Mouse (Mus musculus) neural tube, embryonic 12.5 days (tissue): ENCODE results near the gene Erbb3. TPM values are rescaled to one million over a fixed set of nuclear protein-coding genes. Genes with fewer than 3 reads are reported as not detected.
"Not testable (repeated sequence)": the region's sequence is repeated elsewhere in the genome, so short reads cannot be mapped to it uniquely, and the experiment has no call there.

ENCODE experiments used
- ATAC-seq: fragments of 200-750 bp; cut with Nextera tagmentation; 2 replicates; pipeline ENCODE4 v1.8.0; 2017; ENCODE audit warnings: low read depth, mild to moderate bottlenecking, moderate TSS enrichment, moderate library complexity; ENCODE audit not compliant: low FRiP score
- H3K27ac ChIP-seq: fragments of 300-500 bp; sonication (generic); 2 replicates; pipeline ENCODE4 v1.5.1; 2016
- H3K27me3 ChIP-seq: fragments of 300-500 bp; sonication (generic); replicated peaks from 2 replicates; pipeline ENCODE4 v1.6.1; 2016; ENCODE audit warnings: mild to moderate bottlenecking
- H3K36me3 ChIP-seq: fragments of 300-500 bp; sonication (generic); 2 replicates; pipeline ENCODE4 v1.6.1; 2016; ENCODE audit warnings: mild to moderate bottlenecking
- H3K4me1 ChIP-seq: fragments of 300-500 bp; sonication (generic); 2 replicates; pipeline ENCODE4 v1.6.1; 2016
- H3K4me2 ChIP-seq: fragments of 300-500 bp; sonication (generic); replicated peaks from 2 replicates; pipeline ENCODE4 v1.6.1; 2016; ENCODE audit warnings: mild to moderate bottlenecking
- H3K4me3 ChIP-seq: fragments of 300-500 bp; sonication (generic); 2 replicates; pipeline ENCODE4 v1.5.1; 2016
- H3K9ac ChIP-seq: fragments of 300-500 bp; sonication (generic); 2 replicates; pipeline ENCODE4 v1.6.1; 2016; ENCODE audit warnings: mild to moderate bottlenecking
- H3K9me3 ChIP-seq: fragments of 300-500 bp; sonication (generic); 2 replicates; pipeline ENCODE4 v1.6.1; 2016; ENCODE audit warnings: mild to moderate bottlenecking
- WGBS: fragments of 180-500 bp; shearing (Covaris S2); methylation state at CpG from one replicate; pipeline ENCODE4 v1.1.7; 2016; 5-methylcytosine and 5-hydroxymethylcytosine counted together
- polyA plus RNA-seq: library from polyadenylated mRNA; unstranded; fragments of >200 nt; fragmentation: Nextera tagmentation; extraction: Ambion mirVana; gene quantifications from 2 replicates; pipeline ENCODE4 v1.2.1, GENCODE M21; 2016

Gene Erbb3
- polyA plus RNA-seq, 1 experiment from 2014 or later = 16.0 TPM

DNA sequence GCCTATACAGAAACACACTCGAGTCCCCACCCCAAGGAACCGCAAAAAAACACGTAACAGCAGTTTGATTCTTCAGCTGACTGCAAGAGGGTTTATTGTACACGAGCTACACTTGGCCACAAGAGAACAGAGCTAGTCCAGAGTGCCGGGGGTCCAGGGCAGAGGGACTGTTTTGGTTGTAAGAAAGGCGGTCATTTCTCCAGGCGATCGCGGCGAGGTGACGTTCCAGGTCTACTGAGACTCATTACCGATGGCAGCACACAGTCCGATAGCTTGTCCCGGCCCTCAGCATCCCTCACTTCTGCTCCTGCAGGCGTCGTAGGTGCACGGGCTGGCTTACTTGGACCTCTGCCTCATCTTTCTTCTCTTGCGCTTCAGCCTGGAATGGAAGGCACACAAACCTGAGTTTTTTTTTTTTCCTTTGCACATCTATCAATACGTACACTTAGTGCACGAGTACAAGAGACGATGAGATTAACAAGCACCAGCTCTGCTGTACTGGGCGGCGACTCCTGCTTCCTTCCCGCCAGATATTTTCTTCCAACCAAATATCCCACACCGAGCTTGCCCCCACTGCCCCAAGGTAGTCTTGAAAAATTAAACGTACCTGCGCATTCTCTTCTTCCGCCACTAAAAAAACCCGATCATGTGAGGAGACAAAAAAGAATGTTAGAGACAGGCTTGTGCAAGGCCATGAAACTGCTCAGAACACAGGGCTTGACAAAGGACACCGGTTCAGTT lies 41.2 kb downstream of the Erbb3 start:
- not testable (repeated sequence) for H3K27me3 ChIP-seq, ATAC-seq, H3K9me3 ChIP-seq
- H3K4me2 ChIP-seq = peak overlapping the region; percentile 71
- H3K9ac ChIP-seq = peak overlapping the region; percentile 76
- peaks cover 24% of the 10 kb centered on the region for H3K36me3 ChIP-seq
- WGBS = under 1% methylated on average over 30 of the region's 30 CpGs
- H3K27ac ChIP-seq = peak overlapping the region; percentile 85
- H3K4me3 ChIP-seq = peak overlapping the region; percentile 55
- peaks cover 12% of the 10 kb centered on the region; the same call in 1 of the 2 replicates for H3K4me1 ChIP-seq

DNA sequence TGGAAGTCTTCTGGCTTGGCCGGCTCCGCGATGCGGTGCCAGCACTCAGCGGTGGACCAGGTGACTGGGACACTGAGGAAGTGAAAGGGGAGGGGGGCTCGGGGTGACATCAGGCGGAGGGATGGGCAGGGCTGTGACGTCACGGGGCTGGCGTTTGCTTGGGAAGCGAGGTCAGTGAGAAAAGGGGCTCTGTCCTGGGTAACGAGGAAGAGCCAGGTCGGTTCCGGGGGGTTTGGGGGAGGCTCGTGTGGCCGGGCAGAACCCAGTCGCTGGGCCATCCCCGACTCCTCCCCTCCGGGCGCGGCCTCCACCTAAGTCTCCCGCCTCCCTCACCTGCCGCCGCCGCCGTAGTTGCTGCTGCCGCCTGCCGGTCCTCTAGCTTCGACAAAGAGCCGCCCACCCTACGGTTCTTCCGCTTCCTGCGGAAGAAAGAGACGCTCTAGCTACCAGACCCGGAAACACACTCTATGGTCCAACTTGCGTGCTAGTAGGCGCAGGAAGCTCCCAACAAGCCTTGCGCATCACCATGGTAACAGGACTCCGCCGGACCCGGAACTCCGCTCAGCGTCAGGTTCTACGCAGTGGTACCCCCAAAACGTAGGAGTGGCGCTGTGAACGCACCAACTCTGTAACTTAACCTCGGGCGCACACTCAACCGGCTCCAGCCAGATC lies 42.0 kb downstream of the Erbb3 start, which contains the start of gene Zc3h10:
Gene Zc3h10, minus strand, starts transcription at position 414 of the 672 bp plus-strand sequence.
- H3K4me3 ChIP-seq = peak within 1 kb of the TSS; percentile 55
- no peaks in the 10 kb centered on the region; the same call in 1 of the 2 replicates for H3K27me3 ChIP-seq
- WGBS = under 1% methylated on average over 50 of the region's 50 CpGs
- peak; percentile 90 for ATAC-seq
- H3K9me3 ChIP-seq = no peaks in the 10 kb centered on the region
- H3K27ac ChIP-seq = peak within 1 kb of the TSS; percentile 85
- peaks cover 31% of the 10 kb centered on the region for H3K36me3 ChIP-seq
- peak within 1 kb of the TSS; percentile 71 for H3K4me2 ChIP-seq
- peak within 1 kb of the TSS; percentile 76 for H3K9ac ChIP-seq
- peaks cover 12% of the 10 kb centered on the region; the same call in 1 of the 2 replicates for H3K4me1 ChIP-seq

DNA sequence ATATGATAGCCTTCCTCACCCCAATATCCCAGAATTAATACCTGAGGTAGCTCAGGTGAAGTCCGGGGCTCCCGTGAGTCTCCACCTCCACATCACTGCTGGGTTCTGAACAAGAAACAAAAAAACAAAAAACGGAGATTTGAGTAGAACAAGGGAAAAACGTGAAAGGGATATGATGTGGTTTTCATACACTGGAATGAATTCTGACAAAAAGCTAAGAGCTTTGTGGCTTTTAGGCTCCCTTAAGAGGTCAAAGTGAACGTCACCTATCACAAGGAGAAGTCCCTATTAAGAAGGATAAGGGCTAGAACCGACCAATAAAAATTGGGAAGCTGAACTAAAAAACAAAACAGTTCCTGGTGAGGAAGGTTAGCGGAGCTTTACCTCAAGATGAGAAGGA lies 42.7 kb downstream of the Erbb3 start:
- H3K27ac ChIP-seq = peak overlapping the region; percentile 79
- no peak for ATAC-seq
- H3K36me3 ChIP-seq = peaks cover 38% of the 10 kb centered on the region
- H3K9me3 ChIP-seq = no peaks in the 10 kb centered on the region
- 26% methylated on average over 7 of the region's 7 CpGs for WGBS
- peak overlapping the region; percentile 55 for H3K4me3 ChIP-seq
- H3K27me3 ChIP-seq = no peaks in the 10 kb centered on the region; the same call in 1 of the 2 replicates
- H3K9ac ChIP-seq = peak overlapping the region; percentile 69
- H3K4me1 ChIP-seq = peaks cover 12% of the 10 kb centered on the region; the same call in 1 of the 2 replicates
- H3K4me2 ChIP-seq = peak overlapping the region; percentile 71

DNA sequence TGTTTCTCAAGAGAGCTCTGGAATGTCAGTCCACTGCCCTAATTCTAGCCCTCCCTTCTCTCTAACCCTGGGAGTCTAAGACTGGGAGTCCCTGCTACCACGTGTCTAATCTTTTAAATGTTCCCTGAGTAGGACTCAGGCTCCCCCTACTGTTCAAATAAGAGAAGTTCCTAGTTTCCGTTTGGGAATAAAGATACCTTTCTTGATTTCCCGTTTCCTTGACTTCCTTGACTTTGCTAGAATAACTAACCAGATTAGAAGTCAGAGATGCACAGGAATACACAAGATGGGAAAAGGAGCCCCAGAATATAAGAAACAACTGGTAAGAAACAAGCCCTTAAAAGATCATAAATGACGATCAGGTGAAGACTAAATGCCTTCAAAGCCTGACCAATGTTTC lies 43.1 kb downstream of the Erbb3 start:
- Histone ChIP-seq H3K27ac (no peak overlapping the region), H3K36me3 (peaks cover 40% of the 10 kb centered on the region), H3K4me1 (peaks cover 12% of the 10 kb centered on the region; the same call in 1 of the 2 replicates), H3K9ac (no peak overlapping the region), H3K4me2 (peak overlapping the region; percentile 71), H3K4me3 (peak overlapping the region; percentile 55), H3K9me3 (no peaks in the 10 kb centered on the region), H3K27me3 (no peaks in the 10 kb centered on the region; the same call in 1 of the 2 replicates)
- 17% methylated on average over 4 of the region's 4 CpGs for WGBS
- no peak for ATAC-seq

DNA sequence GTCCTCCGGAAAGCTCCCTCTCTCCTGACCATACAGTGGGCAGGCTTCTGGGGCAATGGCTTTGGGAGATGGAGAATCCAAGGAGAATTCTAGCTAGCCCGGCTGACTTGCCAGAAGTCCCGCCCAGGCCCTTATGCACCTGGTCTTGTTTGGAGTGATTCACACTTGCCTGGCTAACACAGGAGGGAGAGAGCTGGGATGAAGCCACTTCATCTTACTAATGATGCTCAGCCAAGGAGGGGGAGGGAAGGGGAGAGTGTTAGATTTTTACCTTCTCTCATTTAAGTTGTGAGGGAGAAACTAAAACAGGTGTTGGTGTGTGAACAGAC lies 43.9 kb downstream of the Erbb3 start:
- Histone ChIP-seq H3K27me3 (no peaks in the 10 kb centered on the region; the same call in 1 of the 2 replicates), H3K9me3 (no peaks in the 10 kb centered on the region), H3K9ac (no peak overlapping the region), H3K4me2 (no peak overlapping the region), H3K27ac (no peak overlapping the region), H3K4me1 (peaks cover 12% of the 10 kb centered on the region; the same call in 1 of the 2 replicates), H3K4me3 (no peak overlapping the region), H3K36me3 (peaks cover 46% of the 10 kb centered on the region)
- no peak for ATAC-seq
- 93% methylated on average over 3 of the region's 3 CpGs for WGBS

DNA sequence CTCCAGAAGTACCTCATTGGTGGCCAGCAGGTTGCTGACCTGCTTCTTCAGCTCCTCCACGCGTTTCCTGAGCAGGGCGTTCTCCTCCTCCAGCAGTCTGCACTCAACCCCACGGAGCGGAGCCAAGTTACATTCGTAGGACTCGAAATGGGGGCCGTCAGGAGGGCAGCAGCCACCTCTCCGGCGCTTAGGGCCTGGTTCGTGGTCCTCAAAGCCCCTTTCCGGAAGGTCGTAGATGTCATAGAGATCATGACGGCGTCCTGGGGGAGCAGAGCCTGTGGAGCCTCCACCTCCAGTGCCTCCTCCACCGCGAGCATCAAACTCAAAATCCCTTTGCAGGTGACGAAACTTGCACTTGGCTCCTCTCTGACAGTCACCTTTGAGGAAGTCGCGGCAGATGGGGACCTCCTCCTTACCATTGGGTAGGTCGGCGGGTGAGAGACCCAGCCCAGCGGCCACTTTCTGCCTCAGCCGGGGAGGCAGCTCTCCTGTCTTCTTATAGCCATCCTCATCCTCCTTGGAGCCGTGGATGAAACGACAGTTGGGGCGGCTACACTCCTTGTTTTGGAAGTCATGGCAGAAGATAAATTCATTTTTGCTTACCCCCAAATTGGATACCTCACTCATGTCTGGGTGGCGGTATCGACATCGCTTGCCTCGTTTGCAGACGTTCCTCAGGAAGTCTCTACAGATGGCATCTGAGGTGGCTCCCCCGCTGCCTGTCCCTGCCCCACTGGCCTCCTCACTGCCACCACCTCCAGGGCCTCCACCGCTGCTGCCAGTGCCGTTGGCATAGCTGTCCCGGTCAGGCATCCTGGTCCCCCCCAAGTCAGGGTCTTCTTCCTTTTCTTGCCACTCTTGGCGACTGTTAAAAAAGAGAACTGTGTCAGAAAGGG lies 44.5 kb downstream of the Erbb3 start:
- WGBS = 95% methylated on average over 37 of the region's 37 CpGs
- Histone ChIP-seq H3K4me2 (no peak overlapping the region), H3K9ac (no peak overlapping the region), H3K4me1 (peaks cover 12% of the 10 kb centered on the region; the same call in 1 of the 2 replicates), H3K36me3 (peaks cover 46% of the 10 kb centered on the region), H3K27ac (no peak overlapping the region), H3K9me3 (no peaks in the 10 kb centered on the region), H3K4me3 (no peak overlapping the region), H3K27me3 (no peaks in the 10 kb centered on the region; the same call in 1 of the 2 replicates)
- ATAC-seq = no peak

- Histone ChIP-seq H3K4me1 (peaks cover 12% of the 10 kb centered on the region; the same call in 1 of the 2 replicates), H3K27ac (no peak overlapping the region), H3K9ac (no peak overlapping the region), H3K9me3 (no peaks in the 10 kb centered on the region), H3K4me3 (no peak overlapping the region), H3K4me2 (no peak overlapping the region), H3K27me3 (no peaks in the 10 kb centered on the region; the same call in 1 of the 2 replicates), H3K36me3 (peaks cover 46% of the 10 kb centered on the region)
- no peak for ATAC-seq
- WGBS = 96% methylated on average over 15 of the region's 15 CpGs
Observed at GRCm38 (mm10) chr10:128544151-128544657, 45.2 kb downstream of the Erbb3 start.

- Histone ChIP-seq H3K4me3 (no peak overlapping the region), H3K27ac (no peak overlapping the region), H3K36me3 (peaks cover 46% of the 10 kb centered on the region), H3K4me2 (no peak overlapping the region), H3K9ac (no peak overlapping the region), H3K9me3 (no peaks in the 10 kb centered on the region), H3K27me3 (no peaks in the 10 kb centered on the region; the same call in 1 of the 2 replicates), H3K4me1 (peaks cover 12% of the 10 kb centered on the region; the same call in 1 of the 2 replicates)
- ATAC-seq = no peak
- WGBS = 83% methylated on average over 2 of the region's 2 CpGs
Observed at GRCm38 (mm10) chr10:128543100-128543499, 46.4 kb downstream of the Erbb3 start.

- Histone ChIP-seq H3K4me1 (no peaks in the 10 kb centered on the region), H3K27ac (no peak overlapping the region), H3K27me3 (no peaks in the 10 kb centered on the region), H3K9me3 (no peaks in the 10 kb centered on the region), H3K36me3 (peaks cover 24% of the 10 kb centered on the region), H3K9ac (no peak overlapping the region), H3K4me3 (no peak overlapping the region), H3K4me2 (no peak overlapping the region)
- no peak for ATAC-seq
- WGBS = 88% methylated on average over 1 of the region's 1 CpGs
Observed at GRCm38 (mm10) chr10:128538340-128538870, 51.0 kb downstream of the Erbb3 start.

- Histone ChIP-seq H3K4me3 (no peak overlapping the region; the same call in 1 of the 2 replicates), H3K27ac (no peak overlapping the region), H3K9me3 (no peaks in the 10 kb centered on the region), H3K27me3 (no peaks in the 10 kb centered on the region), H3K36me3 (peaks cover 6% of the 10 kb centered on the region; the same call in 1 of the 2 replicates), H3K4me1 (no peaks in the 10 kb centered on the region), H3K9ac (no peak overlapping the region), H3K4me2 (peak overlapping the region; percentile 45)
- WGBS = 17% methylated on average over 18 of the region's 18 CpGs
- ATAC-seq = peak; percentile 85
Observed at GRCm38 (mm10) chr10:128536266-128536940, 53.0 kb downstream of the Erbb3 start.
